Mouse (Mus musculus) retina, postnatal 1 day (tissue): ENCODE results near the gene Rpgrip1l.

Experiments
- DNase-seq: peaks from one replicate; pipeline ENCODE4 v3.0.0-alpha.2; 2012

Rpgrip1l gene

DNA sequence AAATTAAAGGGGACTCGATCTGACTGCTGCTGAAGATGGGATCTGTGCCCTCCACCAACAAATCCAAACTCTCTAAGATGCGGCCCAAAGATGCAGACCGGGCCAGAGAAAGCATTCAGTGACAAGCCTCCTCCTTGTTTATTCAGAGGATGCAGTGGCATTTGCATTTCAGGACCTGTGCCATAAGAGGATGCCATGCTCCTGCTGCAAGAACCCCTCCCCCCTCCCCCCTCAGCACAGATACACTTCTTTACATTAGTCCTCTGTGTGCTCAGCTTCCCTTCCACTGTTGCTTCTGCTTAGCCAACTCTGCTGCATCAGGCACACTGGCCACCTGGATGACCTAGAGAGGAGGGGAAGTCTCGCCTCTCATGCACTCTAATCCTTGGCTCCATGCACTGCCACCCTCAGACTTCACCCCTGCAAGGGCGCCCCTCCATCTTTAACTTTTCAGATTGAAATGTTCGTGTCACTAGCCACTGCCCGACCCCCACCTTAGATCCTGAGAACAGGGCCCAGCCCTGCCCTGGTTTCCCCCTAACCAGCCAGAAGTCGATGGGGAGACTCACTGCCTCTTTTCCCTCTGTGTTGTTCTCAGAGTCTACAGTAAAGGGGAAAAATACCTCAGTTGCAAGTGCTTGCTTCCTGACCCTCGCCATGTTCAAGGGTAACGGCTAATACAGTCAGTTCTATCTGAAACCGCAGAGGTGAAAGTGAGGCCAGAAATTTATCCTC lies 14.6 kb upstream of the Rpgrip1l start:
- no peak for DNase-seq

DNA sequence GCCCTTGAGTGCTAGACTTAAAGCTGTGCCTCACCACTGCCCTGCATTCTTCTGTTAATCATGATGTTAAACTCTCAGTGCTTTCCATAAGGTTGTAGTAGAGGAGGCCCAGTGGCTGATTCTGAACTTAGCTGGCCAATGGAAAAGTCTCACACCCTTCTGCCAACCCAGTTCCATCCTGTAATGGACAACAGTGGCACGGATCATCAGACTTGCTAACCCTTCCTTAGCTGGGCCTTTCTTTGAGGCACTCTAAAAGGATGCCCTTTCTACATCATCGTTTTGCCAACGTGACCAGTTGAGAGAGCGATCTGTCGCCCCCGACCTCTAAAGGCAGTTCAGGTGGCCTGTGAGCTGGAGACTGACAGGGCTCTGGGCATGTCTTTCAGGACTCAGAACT lies 13.9 kb upstream of the Rpgrip1l start:
- DNase-seq: no peak

DNA sequence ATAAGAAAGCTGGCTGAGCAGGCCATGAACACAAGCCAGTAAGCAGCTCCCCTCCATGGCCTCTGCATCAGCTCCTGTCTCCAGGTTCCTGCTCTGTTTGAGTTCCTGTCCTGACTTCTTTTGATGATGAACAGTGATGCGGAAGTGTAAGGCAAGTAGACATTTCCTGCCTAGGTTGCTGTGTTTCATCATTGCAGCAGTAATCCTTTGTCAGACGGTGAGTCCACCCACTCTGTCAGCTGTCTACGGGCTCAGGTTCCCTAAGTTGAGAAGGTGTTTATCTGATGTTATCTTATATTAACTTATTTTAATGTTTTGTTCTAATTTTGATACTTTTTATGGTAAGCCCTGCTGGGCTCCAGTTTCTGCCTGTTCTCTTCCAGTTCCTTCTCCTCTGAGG lies 13.0 kb upstream of the Rpgrip1l start:
- no peak for DNase-seq

DNA sequence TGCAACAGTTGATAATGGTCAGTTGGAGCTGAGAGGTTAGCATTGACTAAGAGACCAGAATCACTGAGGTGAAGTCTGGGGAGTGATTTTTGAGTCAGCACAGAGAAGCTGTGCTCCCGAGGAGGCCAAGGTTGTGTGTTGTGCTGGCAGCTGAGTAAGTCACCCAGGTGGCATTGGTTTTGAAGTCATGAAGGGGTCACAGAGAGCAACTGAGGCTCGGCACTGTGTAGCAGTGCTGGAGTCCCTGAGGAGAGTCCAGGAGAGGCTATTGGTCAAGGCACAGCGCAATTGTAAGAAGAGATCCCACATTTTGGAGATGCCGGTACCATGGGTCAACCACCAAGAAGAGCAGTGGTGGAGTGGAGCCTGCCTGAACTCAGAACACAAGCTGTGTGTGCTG lies 11.9 kb upstream of the Rpgrip1l start:
- no peak for DNase-seq

DNA sequence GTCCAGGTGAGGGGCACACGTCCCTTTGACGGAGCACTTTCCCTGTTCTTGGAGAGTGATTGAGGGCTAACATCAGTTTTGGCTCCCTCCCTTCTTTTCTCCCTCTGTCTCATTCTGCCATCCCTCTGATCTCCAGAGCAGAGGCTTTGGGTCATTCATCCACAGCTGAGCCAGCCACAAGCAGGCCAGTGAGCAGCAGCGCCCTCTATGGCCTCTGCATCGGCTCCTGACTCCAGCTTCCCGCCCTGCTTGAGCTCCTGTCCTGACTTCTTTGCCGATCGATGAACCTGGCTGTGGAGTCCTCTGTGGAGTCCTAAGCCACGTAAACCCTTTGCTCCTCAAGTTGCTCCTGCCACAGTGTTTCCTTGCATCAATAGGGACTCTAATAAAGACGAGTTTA lies 11.2 kb upstream of the Rpgrip1l start:
- no peak for DNase-seq

DNA sequence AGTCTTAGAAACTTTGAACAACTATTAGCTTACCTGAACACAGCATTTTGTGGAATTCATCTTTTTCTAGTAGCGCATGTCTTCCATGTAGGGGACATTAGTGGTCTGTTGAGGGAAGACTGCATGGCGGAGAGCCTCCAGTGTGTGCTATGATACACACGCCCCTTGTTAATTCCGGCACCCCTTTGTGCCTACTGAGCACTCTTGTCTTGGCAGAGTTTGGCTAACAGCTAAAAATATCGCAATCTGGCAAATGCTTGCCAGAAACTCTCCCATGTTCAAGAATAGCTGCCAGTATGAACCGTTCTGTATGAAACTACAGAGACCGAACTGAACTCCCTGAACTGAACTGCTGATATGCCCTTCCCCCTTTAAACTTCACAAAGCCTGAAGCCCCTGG lies 10.4 kb upstream of the Rpgrip1l start:
- DNase-seq: no peak

DNA sequence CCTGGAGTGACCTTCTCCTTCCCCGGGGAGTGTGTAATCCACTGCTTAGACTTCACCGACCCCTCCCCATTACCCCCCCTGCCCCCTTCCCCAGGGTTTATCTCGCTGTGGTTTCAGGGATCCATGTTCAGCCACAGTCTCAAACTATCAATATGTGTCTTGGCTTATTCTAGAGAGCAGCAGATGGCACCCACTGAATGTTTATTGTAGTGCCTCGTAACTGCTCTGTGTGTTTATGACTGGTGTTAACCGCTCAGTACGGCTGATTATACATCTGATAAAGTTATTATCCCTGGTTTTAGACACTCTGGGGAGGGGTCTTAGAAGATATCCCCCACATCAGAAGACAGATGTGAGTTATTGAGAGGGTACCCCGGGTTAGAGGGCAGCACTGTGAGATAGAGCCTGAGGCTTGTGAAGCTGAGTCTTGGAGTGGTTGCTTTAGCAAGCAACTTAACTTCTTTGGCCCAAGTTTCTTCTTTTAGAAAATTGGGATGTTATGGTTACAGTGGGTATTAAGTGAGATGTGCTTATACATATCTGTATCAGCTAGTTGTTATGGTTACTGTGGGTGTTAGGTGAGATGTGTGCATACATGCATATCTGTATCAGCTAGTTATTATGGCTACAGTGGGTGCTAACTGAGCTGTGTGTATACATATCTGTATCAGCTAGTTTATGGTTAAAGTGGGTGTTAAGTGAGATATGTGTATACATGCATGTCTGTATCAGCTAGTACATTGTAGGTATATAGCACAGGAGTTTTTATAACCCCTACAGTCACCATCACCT lies 6.1 kb upstream of the Rpgrip1l start:
- no peak for DNase-seq

DNA sequence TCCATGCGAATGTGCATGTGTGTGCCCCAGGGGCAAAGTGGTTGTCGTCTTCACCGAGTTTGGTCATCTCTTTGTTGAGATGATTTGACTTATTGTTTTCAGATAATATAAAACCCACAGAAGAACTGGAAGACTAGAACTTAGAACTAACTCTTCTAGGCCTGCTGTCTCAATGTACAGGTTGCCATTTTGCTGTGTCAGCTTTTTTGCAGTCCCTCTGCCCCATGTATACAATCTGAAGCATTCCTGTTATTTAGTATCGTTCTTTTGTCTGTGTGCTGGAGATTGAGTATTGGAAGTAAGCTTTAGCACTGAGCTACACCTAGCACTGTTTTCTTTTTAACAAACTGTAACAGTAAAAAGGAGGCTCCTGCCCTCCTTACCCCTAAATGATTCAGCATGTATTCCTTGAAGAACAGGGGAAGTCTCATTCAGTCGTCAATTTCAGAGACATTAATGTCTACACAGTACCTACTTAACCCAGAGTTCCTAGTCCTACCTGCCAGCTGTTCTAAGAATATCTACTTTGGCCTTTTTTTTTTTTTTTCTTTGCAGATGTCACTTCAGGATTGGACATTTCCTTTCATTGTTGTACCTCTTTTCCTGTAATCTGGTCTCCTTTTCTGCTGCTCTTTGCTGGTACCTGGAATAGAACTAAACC lies 4.6 kb upstream of the Rpgrip1l start:
- DNase-seq: no peak

DNA sequence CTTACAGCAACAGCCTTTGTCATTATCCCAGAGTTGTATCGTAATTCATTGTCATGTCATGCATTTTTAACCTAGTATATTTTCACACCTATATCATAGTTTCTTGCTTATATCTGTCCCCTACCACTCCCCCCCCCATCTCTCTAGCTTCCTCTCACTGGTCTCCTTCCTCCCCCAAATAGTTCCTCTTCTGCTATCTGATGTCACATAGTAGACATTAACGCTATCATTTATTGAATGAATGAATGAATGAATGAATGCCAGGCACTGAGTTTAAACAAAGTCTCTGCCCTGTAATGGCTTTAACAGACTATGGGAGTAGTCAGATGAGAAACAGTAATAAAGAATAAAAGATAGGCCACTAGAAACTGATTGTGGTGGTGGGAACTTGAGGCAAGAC lies 720 bp downstream of the Rpgrip1l start:
- no peak for DNase-seq

DNA sequence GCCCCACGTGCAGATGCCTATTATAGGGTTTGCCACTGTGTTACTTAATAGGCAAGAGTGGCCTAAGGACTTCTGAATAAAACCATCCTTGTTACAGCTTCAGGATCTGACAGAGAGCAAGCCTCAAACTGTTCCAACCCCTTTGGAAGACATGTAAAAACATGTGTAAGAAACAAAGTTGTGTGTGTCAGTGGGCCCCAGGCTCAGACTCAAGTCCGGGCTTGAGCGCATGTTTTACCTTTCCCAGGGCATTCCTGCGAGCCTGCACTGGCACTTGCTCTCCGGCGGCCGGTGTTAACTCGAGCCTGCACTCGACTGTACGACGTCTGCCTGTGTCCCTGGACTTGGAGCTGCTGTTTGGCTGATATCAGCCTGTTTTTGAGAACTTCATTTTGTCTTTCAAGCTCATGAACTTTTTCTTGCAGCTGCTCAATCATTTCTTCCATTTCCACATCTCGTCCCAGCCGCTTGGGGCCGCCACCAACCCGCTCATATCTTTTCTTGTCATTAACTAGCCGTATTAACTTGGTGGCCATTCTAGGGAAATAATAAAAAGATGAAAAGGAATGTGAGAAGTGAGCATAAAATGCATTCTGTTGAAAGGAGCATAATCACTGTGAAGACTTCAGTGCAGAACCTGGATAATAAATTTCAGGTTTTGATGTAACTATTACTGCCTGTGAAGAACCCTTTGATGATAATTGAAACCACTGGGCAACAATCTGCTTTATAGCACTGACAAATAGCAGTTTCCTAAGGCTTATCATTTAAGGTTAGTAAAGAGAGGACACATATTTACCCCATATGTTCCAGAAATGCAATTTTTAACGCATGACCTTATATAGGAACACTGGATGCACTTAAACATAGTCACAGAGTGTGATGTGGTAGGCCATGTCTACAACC lies 8.3 kb downstream of the Rpgrip1l start:
- no peak for DNase-seq

DNA sequence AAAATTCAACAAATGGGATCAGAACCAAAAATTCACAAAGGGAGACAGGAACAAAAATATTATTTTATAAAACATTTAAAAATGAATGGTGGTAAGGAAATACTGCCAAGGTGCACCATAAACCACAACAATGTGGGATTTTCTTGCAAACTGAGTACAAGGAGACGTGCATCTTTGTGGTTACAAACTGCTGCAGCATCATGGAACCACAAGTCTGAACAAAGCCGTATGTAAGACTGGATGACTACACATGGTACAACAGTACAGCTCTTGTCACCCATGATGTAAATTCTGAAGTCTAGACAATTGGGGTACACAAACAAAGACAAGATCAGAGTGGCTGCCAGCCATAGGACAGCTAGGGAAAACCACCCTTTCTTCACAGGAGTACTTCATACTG lies 14.4 kb downstream of the Rpgrip1l start:
- DNase-seq: no peak

DNA sequence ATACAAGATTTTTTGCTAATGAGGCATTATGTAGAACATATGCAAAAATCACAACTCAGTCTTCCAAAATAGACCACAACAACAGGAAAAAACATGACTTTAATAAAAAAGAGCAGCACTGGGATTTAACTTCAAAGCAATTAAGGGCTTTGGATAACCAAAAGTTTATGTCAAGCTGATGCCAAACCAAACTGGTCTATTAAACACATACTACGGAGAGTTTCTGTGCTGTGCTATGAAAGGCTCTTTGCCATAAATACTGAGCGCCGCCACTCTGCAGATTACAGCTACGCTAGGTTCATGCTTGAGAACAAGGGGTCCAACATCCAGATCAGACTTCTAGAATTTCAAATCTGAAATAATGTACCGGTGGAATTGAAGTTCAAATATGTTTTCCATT lies 17.3 kb downstream of the Rpgrip1l start:
- DNase-seq: no peak

DNA sequence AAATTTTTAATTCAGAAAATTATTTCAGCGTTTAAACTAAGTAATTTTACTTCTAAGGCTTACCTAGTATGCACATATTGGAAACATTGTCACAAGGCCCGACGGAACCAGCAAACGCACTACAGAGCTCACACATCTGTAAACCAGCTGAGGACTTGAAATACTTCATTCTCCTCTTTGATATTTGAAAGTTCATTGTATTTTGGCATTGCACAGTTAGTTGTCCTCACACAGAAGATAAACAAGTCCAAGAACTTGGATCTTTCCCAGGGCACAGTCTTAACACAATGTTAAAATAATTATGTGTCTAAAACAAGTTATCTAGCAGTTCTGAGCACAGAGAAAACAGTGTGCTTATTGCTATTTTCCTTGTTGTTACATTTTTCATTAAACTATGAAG lies 22.5 kb downstream of the Rpgrip1l start:
- no peak for DNase-seq

DNA sequence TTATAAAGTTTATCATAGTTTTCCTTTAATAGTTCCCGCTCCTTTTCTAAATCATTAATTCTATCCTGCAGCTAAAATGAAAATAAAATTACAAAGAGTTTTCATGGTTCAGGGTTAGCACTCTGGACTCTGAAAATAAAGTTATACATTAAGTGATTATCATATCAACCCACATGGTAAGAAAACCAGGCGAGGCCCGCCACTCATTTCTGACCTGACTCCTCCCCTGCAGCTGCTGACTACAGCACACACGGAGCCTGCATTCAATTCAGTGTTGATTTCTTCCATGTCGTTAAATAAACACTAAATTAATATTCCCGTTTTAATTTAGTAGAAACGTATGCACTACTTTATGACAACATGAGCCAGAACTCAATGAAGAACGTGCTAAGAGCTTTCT lies 26.8 kb downstream of the Rpgrip1l start:
- DNase-seq: no peak

DNA sequence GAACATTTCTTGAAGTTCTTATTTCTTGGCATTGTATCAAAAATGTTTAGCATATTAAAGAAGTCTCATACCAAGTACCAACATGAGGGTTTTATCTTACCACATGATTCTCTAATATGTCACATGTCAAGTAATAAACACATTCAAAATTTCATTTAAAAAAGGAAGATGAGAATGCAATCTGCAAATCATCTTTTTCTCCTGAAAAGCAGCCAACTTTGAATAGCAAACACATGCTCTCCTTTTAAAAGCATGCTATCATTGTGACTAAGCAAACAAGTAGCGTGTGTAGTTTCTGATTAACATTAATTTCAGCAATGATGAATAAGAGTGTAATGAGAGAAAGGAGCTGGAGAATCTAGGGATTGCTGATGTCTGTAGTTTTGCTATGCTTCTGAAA lies 29.2 kb downstream of the Rpgrip1l start:
- no peak for DNase-seq

DNA sequence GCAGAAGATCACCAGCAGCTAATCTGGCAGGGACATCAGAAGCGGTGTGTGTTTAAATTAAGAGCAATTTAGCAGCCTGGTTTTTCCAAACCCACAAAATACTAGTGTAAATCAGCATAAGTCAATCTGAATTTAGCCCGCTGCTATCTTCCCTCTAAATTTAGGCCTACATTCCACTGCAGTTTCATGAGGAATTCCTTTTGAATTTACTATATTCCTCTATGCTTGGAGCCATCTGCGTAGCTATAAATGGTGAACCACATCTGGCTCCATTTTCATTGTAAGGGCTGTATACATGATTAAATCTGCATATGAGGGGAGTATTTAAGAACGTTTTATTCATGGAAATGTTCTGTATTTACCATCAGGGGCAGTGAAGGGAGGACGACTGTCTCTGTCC lies 30.4 kb downstream of the Rpgrip1l start:
- DNase-seq: no peak

DNA sequence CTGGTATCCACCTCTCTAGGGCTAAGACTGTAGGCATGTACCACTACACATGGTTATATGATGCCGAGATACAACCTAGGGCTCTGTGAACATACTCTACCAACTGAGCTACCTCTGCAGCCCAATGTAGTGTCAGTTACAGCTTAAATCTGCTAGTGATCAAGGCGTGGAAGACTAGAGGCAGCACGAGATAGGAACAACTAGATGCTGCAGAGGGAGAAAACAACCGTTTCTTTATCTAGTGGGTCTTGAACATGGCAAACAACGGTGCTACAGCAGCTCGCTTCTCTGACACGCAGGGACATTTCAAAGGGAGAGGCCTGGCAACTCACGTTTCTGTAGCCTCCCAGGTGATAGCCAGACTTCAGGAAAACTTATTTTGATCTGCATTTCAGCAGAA lies 31.5 kb downstream of the Rpgrip1l start:
- no peak for DNase-seq

DNA sequence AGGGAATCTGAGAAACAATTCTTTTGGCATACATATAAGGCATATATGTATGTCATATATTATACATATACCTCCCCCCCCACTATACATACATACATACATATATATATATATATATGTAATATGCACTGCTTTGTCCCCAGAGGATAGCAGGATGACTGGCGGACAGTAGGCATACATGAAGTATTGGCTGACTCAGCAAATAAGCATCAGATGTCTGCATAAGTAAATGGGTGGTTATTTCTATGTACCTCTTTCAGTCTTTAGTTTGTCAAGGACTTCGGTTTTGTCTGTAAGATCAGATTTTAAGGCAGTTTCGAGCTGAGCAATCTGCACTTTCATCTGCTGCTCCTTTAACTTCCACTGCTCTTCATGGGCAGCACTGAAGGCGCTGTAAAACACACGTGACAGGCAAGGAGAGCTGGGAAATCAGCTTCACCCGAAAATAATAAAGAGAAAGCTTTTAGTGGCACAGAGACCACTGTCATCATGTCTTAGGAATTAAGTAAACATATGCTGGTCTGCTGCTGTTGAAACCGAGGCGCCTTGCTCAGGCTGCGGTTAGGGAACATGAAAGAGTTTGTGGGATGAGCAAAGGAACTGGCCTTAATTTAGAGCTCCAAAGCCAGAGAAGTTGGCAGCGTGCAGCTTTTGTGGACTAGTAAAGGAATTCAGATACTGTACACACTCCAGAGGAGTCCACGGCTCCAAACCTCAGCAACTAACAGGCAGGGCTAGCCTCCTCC lies 32.4 kb downstream of the Rpgrip1l start:
- DNase-seq: no peak

DNA sequence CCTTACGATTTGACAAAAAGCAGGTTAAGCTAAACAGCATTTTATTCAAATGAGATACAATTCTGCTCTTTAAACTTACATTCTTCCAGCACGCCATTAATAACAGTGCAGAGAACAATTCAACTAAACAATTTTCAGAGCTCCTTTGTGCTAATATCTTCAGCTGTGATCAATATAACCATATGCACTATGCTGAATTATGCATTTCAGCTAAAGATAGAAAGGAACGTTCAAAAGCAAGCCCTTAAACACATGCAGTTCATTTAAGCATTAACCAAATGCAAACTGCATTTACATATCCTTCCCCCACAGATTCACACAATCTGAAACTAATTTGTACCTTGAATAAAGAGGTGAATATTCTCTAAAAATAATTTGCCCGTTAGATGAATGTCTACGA lies 35.0 kb downstream of the Rpgrip1l start:
- DNase-seq: no peak

DNA sequence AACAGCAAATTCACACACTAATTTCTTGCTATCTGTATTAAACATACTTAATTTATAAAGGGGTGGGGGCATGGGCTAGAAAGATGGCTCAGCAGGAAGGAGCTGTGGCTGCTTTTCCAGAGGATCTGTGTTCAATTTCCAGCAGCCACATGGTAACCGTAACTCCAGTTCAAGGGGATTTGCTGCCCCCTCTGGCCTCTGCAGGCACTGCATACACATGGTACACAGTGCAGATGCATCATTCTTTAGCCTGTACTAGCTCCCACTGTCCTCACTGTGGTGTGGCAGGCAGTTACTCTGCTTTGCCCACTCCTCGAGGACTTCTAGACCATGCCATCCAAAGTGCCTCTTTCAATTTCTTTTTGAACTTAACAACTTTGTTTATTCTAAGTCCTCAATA lies 36.7 kb downstream of the Rpgrip1l start:
- DNase-seq: peak; percentile 2

DNA sequence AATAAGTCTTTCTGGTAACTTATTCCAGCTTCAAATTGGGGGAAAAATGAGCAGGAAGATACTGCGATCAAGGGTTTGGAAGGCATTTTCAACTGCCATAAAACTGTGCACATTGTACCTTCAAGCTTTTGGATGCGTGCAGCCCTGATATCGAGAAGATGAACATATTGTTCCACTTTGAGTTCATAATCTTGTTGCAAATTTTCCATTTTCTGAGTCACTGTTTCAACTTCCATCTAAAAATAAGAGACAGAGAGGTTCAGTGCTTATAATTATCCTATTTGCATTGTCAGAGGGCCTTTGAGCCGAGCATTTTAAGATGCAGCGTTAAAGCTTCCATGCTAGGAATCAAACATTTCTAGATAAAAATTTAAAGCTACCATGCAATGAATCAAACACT lies 39.6 kb downstream of the Rpgrip1l start:
- no peak for DNase-seq

DNA sequence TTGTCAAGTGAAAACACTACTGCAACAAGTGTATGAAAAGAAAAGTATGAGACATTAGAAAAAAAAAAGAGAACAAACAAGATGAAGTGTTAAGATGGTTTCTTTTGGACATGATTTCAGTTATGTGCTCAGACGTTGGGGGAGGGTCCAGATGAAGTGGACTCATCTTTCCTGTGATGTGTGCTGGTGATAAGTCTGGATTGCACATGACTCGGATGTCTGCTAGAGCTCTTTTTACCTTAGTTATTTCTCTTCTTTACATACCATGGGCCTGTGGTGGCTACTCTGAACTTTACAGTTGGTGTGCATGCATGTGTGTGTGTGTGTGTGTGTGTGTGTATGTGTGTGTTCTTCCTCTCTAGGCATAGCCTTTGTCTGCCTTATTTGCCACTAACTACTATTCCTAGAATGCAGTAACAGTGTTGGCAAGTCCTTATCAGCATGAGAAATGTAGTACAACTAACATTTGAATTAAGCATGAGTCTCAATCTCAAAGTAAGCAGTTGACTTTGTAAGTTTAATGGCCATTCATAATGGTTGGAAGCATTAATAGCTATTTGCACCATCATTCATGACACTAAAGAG lies 43.6 kb downstream of the Rpgrip1l start:
- DNase-seq: no peak
